Mouse (Mus musculus): ENCODE measurements around the gene Mrpl58. TPM values are rescaled to one million over a fixed set of nuclear protein-coding genes. Genes with fewer than 3 reads are reported as not detected.

The Mrpl58 gene
- polyA plus RNA-seq, 1 experiment from 2014 or later = 190 TPM

- peaks cover 16% of the 10 kb centered on the region for H3K4me1 ChIP-seq
- 84% methylated on average over 6 of the region's 6 CpGs for WGBS
- no peak overlapping the region for H3K27ac ChIP-seq
- H3K9me3 ChIP-seq (replicated peaks) = no peaks in the 10 kb centered on the region
- no peak overlapping the region for H3K4me3 ChIP-seq
- ATAC-seq (ENCODE audit: low FRiP score) = no peak
- no peak overlapping the region for H3K9ac ChIP-seq
- H3K4me2 ChIP-seq (replicated peaks) = no peak overlapping the region
- H3K27me3 ChIP-seq = 0 out of 2 replicates have a peak, but pooled peaks cover 7% of the 10 kb centered on the region
- peaks cover 48% of the 10 kb centered on the region for H3K36me3 ChIP-seq
Observed at GRCm38 (mm10) chr11:115433342-115433741, 29.8 kb downstream of the Mrpl58 start.

GRCm38 (mm10) chr11:115435596-115436337, 32.2 kb downstream of the Mrpl58 start:
- H3K36me3 ChIP-seq = peaks cover 26% of the 10 kb centered on the region
- H3K9me3 ChIP-seq (replicated peaks) = peaks cover 6% of the 10 kb centered on the region; the same call in 1 of the 2 replicates
- 0 out of 2 replicates have a peak, but pooled peaks cover 7% of the 10 kb centered on the region for H3K27me3 ChIP-seq
- 5% methylated on average over 31 of the region's 31 CpGs for WGBS
- peaks cover 16% of the 10 kb centered on the region for H3K4me1 ChIP-seq
- 0 out of 2 replicates have a peak, but pooled peaks have one; percentile 32 for ATAC-seq (ENCODE audit: low FRiP score)
- peak overlapping the region; percentile 37 for H3K9ac ChIP-seq
- H3K4me3 ChIP-seq = peak overlapping the region; percentile 27
- peak overlapping the region; percentile 59 for H3K4me2 ChIP-seq (replicated peaks)
- no peak overlapping the region for H3K27ac ChIP-seq

- no peak overlapping the region for H3K4me2 ChIP-seq (replicated peaks)
- no peak overlapping the region for H3K27ac ChIP-seq
- H3K4me1 ChIP-seq = peaks cover 16% of the 10 kb centered on the region
- no peak for ATAC-seq (ENCODE audit: low FRiP score)
- H3K9me3 ChIP-seq (replicated peaks) = peaks cover 6% of the 10 kb centered on the region; the same call in 1 of the 2 replicates
- H3K36me3 ChIP-seq = peaks cover 8% of the 10 kb centered on the region
- H3K27me3 ChIP-seq = 0 out of 2 replicates have a peak, but pooled peaks cover 7% of the 10 kb centered on the region
- WGBS = 85% methylated on average over 5 of the region's 5 CpGs
- no peak overlapping the region for H3K9ac ChIP-seq
- H3K4me3 ChIP-seq = no peak overlapping the region
Observed at GRCm38 (mm10) chr11:115437571-115438122, 34.1 kb downstream of the Mrpl58 start.

- no peaks in the 10 kb centered on the region for H3K36me3 ChIP-seq
- 0 out of 2 replicates have a peak, but pooled peaks cover 7% of the 10 kb centered on the region for H3K27me3 ChIP-seq
- no peak overlapping the region for H3K9ac ChIP-seq
- ATAC-seq (ENCODE audit: low FRiP score) = no peak
- no peak overlapping the region for H3K4me3 ChIP-seq
- H3K4me1 ChIP-seq = peaks cover 16% of the 10 kb centered on the region
- H3K4me2 ChIP-seq (replicated peaks) = no peak overlapping the region
- 91% methylated on average over 3 of the region's 3 CpGs for WGBS
- H3K27ac ChIP-seq = no peak overlapping the region
- H3K9me3 ChIP-seq (replicated peaks) = peaks cover 6% of the 10 kb centered on the region; the same call in 1 of the 2 replicates
Observed at GRCm38 (mm10) chr11:115439326-115439725, 35.8 kb downstream of the Mrpl58 start.

GRCm38 (mm10) chr11:115439906-115440595, 36.5 kb downstream of the Mrpl58 start, which contains the start of gene Trim80:
Gene Trim80, plus strand, starts transcription at chr11:115440545.
- H3K9me3 ChIP-seq (replicated peaks) = peaks cover 6% of the 10 kb centered on the region; the same call in 1 of the 2 replicates
- peaks cover 16% of the 10 kb centered on the region for H3K4me1 ChIP-seq
- H3K4me2 ChIP-seq (replicated peaks) = no peak within 1 kb of the TSS
- H3K27me3 ChIP-seq = 0 out of 2 replicates have a peak, but pooled peaks cover 4% of the 10 kb centered on the region
- WGBS = 96% methylated on average over 9 of the region's 9 CpGs
- H3K36me3 ChIP-seq = no peaks in the 10 kb centered on the region
- no peak within 1 kb of the TSS for H3K27ac ChIP-seq
- no peak for ATAC-seq (ENCODE audit: low FRiP score)
- no peak within 1 kb of the TSS for H3K4me3 ChIP-seq
- H3K9ac ChIP-seq = no peak within 1 kb of the TSS

- no peak overlapping the region for H3K4me2 ChIP-seq (replicated peaks)
- no peak overlapping the region for H3K9ac ChIP-seq
- 47% methylated on average over 15 of the region's 15 CpGs for WGBS
- H3K4me3 ChIP-seq = no peak overlapping the region
- peaks cover 3% of the 10 kb centered on the region for H3K4me1 ChIP-seq
- H3K9me3 ChIP-seq (replicated peaks) = peaks cover 6% of the 10 kb centered on the region; the same call in 1 of the 2 replicates
- ATAC-seq (ENCODE audit: low FRiP score) = no peak
- H3K27ac ChIP-seq = no peak overlapping the region
- H3K27me3 ChIP-seq = no peaks in the 10 kb centered on the region
- no peaks in the 10 kb centered on the region for H3K36me3 ChIP-seq
Observed at GRCm38 (mm10) chr11:115441417-115441816, 37.9 kb downstream of the Mrpl58 start.

GRCm38 (mm10) chr11:115446906-115447305, 43.4 kb downstream of the Mrpl58 start:
- Histone ChIP-seq H3K4me1 (no peaks in the 10 kb centered on the region), H3K27ac (no peak overlapping the region), H3K9me3 (replicated peaks) (no peaks in the 10 kb centered on the region), H3K9ac (no peak overlapping the region), H3K27me3 (0 out of 2 replicates have a peak, but pooled peaks cover 3% of the 10 kb centered on the region), H3K4me2 (replicated peaks) (no peak overlapping the region), H3K4me3 (no peak overlapping the region), H3K36me3 (no peaks in the 10 kb centered on the region)
- ATAC-seq (ENCODE audit: low FRiP score) = no peak
- 72% methylated on average over 3 of the region's 3 CpGs for WGBS

- ATAC-seq (ENCODE audit: low FRiP score) = no peak
- WGBS = 88% methylated on average over 11 of the region's 11 CpGs
- Histone ChIP-seq H3K4me2 (replicated peaks) (no peak overlapping the region), H3K27ac (no peak overlapping the region), H3K27me3 (0 out of 2 replicates have a peak, but pooled peaks cover 3% of the 10 kb centered on the region), H3K36me3 (no peaks in the 10 kb centered on the region), H3K9ac (no peak overlapping the region), H3K4me1 (no peaks in the 10 kb centered on the region), H3K4me3 (no peak overlapping the region), H3K9me3 (replicated peaks) (no peaks in the 10 kb centered on the region)
Observed at GRCm38 (mm10) chr11:115447321-115447885, 43.9 kb downstream of the Mrpl58 start.

GRCm38 (mm10) chr11:115448075-115448474, 44.5 kb downstream of the Mrpl58 start:
- no peak overlapping the region for H3K27ac ChIP-seq
- H3K4me3 ChIP-seq = no peak overlapping the region
- H3K27me3 ChIP-seq = 0 out of 2 replicates have a peak, but pooled peaks cover 3% of the 10 kb centered on the region
- no peak overlapping the region for H3K4me2 ChIP-seq (replicated peaks)
- no peak for ATAC-seq (ENCODE audit: low FRiP score)
- H3K9ac ChIP-seq = no peak overlapping the region
- H3K4me1 ChIP-seq = no peaks in the 10 kb centered on the region
- H3K9me3 ChIP-seq (replicated peaks) = no peaks in the 10 kb centered on the region
- 82% methylated on average over 16 of the region's 16 CpGs for WGBS
- no peaks in the 10 kb centered on the region for H3K36me3 ChIP-seq

GRCm38 (mm10) chr11:115448998-115449397, 45.4 kb downstream of the Mrpl58 start:
- H3K27me3 ChIP-seq = 0 out of 2 replicates have a peak, but pooled peaks cover 3% of the 10 kb centered on the region
- no peak for ATAC-seq (ENCODE audit: low FRiP score)
- H3K4me1 ChIP-seq = no peaks in the 10 kb centered on the region
- 55% methylated on average over 7 of the region's 7 CpGs for WGBS
- H3K4me3 ChIP-seq = no peak overlapping the region
- H3K9me3 ChIP-seq (replicated peaks) = no peaks in the 10 kb centered on the region
- H3K27ac ChIP-seq = no peak overlapping the region
- H3K4me2 ChIP-seq (replicated peaks) = no peak overlapping the region
- H3K9ac ChIP-seq = no peak overlapping the region
- H3K36me3 ChIP-seq = no peaks in the 10 kb centered on the region

- H3K4me2 ChIP-seq (replicated peaks) = no peak overlapping the region
- H3K4me3 ChIP-seq = no peak overlapping the region
- WGBS = 95% methylated on average over 7 of the region's 7 CpGs
- no peak overlapping the region for H3K9ac ChIP-seq
- H3K9me3 ChIP-seq (replicated peaks) = peaks cover 4% of the 10 kb centered on the region; the same call in 1 of the 2 replicates
- ATAC-seq (ENCODE audit: low FRiP score) = no peak
- no peaks in the 10 kb centered on the region for H3K36me3 ChIP-seq
- H3K27me3 ChIP-seq = 0 out of 2 replicates have a peak, but pooled peaks cover 3% of the 10 kb centered on the region
- H3K4me1 ChIP-seq = no peaks in the 10 kb centered on the region
- H3K27ac ChIP-seq = no peak overlapping the region
Observed at GRCm38 (mm10) chr11:115450176-115450575, 46.6 kb downstream of the Mrpl58 start.
